1 mouse cellular context compared by ENCODE assay signal in genomic region chr8:123849352-123849751, GRCm38 (mm10).
A peak's percentile ranks its signal among the peaks of the same experiment; 100 is the strongest.
TF ChIP-seq lines count a peak whose summit lies in the region.

No protein-coding gene starts in this region.

TF ChIP-seq in CH12.LX, 34 proteins besides CTCF, POLR2A, EP300 and RAD21 (continued from another document):
- TF ChIP-seq ZC3H11A (IDR thresholded peaks at IDR 0.05; ENCODE audit: low read depth, low read length) (no peak), ELF1 (IDR thresholded peaks at IDR 0.05; ENCODE audit: low read depth, low read length) (peak; percentile 91), CHD1 (IDR thresholded peaks at IDR 0.05; ENCODE audit: low read depth, low read length) (no peak; the same call in 1 of the 2 replicates), USF2 (conservative IDR thresholded peaks at IDR 0.05; ENCODE audit: low read depth, low read length) (peak; percentile 74), TBP (conservative IDR thresholded peaks at IDR 0.05; ENCODE audit: low read depth, low read length) (peak; percentile 80), BHLHE40 (IDR thresholded peaks at IDR 0.05; ENCODE audit: low read depth, low read length) (peak; percentile 97), NELFE (IDR thresholded peaks at IDR 0.05; ENCODE audit: low read depth, low read length) (peak; percentile 66), SMC3 (IDR thresholded peaks at IDR 0.05; ENCODE audit: low read depth, low read length) (no peak), E2F4 (IDR thresholded peaks at IDR 0.05; ENCODE audit: insufficient replicate concordance, low read depth, low read length) (0 out of 2 replicates have a peak, but pooled peaks have one; percentile 26), PAX5 (IDR thresholded peaks at IDR 0.05; ENCODE audit: low read length) (no peak), HCFC1 (IDR thresholded peaks at IDR 0.05; ENCODE audit: low read depth, low read length) (peak; percentile 75), MYC (IDR thresholded peaks at IDR 0.05; ENCODE audit: low read depth, low read length) (peak; percentile 72), JUN (IDR thresholded peaks at IDR 0.05; ENCODE audit: insufficient read depth, low read depth, low read length) (peak; percentile 94), USF1 (IDR thresholded peaks at IDR 0.05; ENCODE audit: low read depth, low read length) (peak; percentile 85), GABPA (IDR thresholded peaks at IDR 0.05; ENCODE audit: insufficient replicate concordance, low read depth, low read length) (no peak), ZKSCAN1 (IDR thresholded peaks at IDR 0.05; ENCODE audit: borderline replicate concordance, low read depth, low read length) (no peak), CHD2 (IDR thresholded peaks at IDR 0.05; ENCODE audit: low read length) (peak; percentile 28; the same call in 1 of the 2 replicates), TCF12 (IDR thresholded peaks at IDR 0.05; ENCODE audit: low read depth, low read length) (peak; percentile 43; the same call in 1 of the 2 replicates), NRF1 (IDR thresholded peaks at IDR 0.05; ENCODE audit: low read depth, low read length) (no peak), POLR2AphosphoS2 (IDR thresholded peaks at IDR 0.05; ENCODE audit: low read depth, low read length) (peak; percentile 45; the same call in 1 of the 2 replicates), MAZ (IDR thresholded peaks at IDR 0.05; ENCODE audit: low read depth, low read length) (peak; percentile 85; the same call in 1 of the 2 replicates)
